Mouse (Mus musculus): Measurements from ENCODE around the gene Nrcam. TPM values are rescaled to one million over a fixed set of nuclear protein-coding genes. Genes with fewer than 3 reads are reported as not detected.
"Not testable (repeated sequence)": the region's sequence is repeated elsewhere in the genome, so short reads cannot be mapped to it uniquely, and the experiment has no call there.

Gene Nrcam
- not detected for polyA plus RNA-seq (2017; shearing (Covaris generic))

GRCm38 (mm10) chr12:44328381-44329315 is at the start of gene Nrcam:
Gene Nrcam (plus strand): TSS chr12:44328885.
- ATAC-seq, result no peak

GRCm38 (mm10) chr12:44280147-44280546 is 48.5 kb upstream of the Nrcam start:
- not testable (repeated sequence) for ATAC-seq

- ATAC-seq, result no peak
Measured at GRCm38 (mm10) chr12:44281534-44281933, 47.2 kb upstream of the Nrcam start.

- no peak for ATAC-seq
Measured at GRCm38 (mm10) chr12:44283378-44283777, 45.3 kb upstream of the Nrcam start.

GRCm38 (mm10) chr12:44286992-44287391 is 41.7 kb upstream of the Nrcam start:
- ATAC-seq, result no peak

- ATAC-seq, result peak; percentile 95
Measured at GRCm38 (mm10) chr12:44292281-44292680, 36.4 kb upstream of the Nrcam start.

- ATAC-seq, result no peak
Measured at GRCm38 (mm10) chr12:44300793-44301192, 27.9 kb upstream of the Nrcam start.

GRCm38 (mm10) chr12:44304012-44304411 is 24.7 kb upstream of the Nrcam start:
- no peak for ATAC-seq

- no peak for ATAC-seq
Measured at GRCm38 (mm10) chr12:44304869-44305268, 23.8 kb upstream of the Nrcam start.

GRCm38 (mm10) chr12:44308221-44308620 is 20.5 kb upstream of the Nrcam start:
- ATAC-seq, result no peak

- ATAC-seq, result no peak
Measured at GRCm38 (mm10) chr12:44315212-44315611, 13.5 kb upstream of the Nrcam start.

GRCm38 (mm10) chr12:44325091-44325490 is 3.6 kb upstream of the Nrcam start:
- no peak for ATAC-seq

GRCm38 (mm10) chr12:44327452-44327851 is 1.2 kb upstream of the Nrcam start:
- no peak for ATAC-seq

- ATAC-seq, result no peak
Measured at GRCm38 (mm10) chr12:44329316-44330215, 881 bp downstream of the Nrcam start.

GRCm38 (mm10) chr12:44330216-44330719 is 1.6 kb downstream of the Nrcam start:
- ATAC-seq, result no peak

GRCm38 (mm10) chr12:44337136-44337640 is 8.5 kb downstream of the Nrcam start:
- ATAC-seq, result no peak

GRCm38 (mm10) chr12:44338195-44338622 is 9.5 kb downstream of the Nrcam start:
- no peak for ATAC-seq

- no peak for ATAC-seq
Measured at GRCm38 (mm10) chr12:44344075-44344474, 15.4 kb downstream of the Nrcam start.

- no peak for ATAC-seq
Measured at GRCm38 (mm10) chr12:44345251-44345650, 16.6 kb downstream of the Nrcam start.

- no peak for ATAC-seq
Measured at GRCm38 (mm10) chr12:44346143-44346542, 17.5 kb downstream of the Nrcam start.

- no peak for ATAC-seq
Measured at GRCm38 (mm10) chr12:44355116-44355515, 26.4 kb downstream of the Nrcam start.

GRCm38 (mm10) chr12:44357460-44357859 is 28.8 kb downstream of the Nrcam start:
- no peak for ATAC-seq

GRCm38 (mm10) chr12:44357881-44358280 is 29.2 kb downstream of the Nrcam start:
- ATAC-seq, result no peak

Data from CD4-positive, CD25-positive, alpha-beta regulatory T cell, adult 4 months (primary cell).